Mouse (Mus musculus): ENCODE results near the gene Mrpl24. TPM values are rescaled to one million over a fixed set of nuclear protein-coding genes. Genes with fewer than 3 reads are reported as not detected.
A peak's percentile ranks its signal among the peaks of the same experiment; 100 is the strongest.
"Not testable (repeated sequence)": the region's sequence is repeated elsewhere in the genome, so short reads cannot be mapped to it uniquely, and the experiment has no call there.

The Mrpl24 gene
- polyA plus RNA-seq (2016; fragmentation: Nextera tagmentation; extraction: Ambion mirVana), result 72.9 and 79.0 TPM in 2 replicates

- Histone ChIP-seq H3K9me3 (replicated peaks) (no peaks in the 10 kb centered on the region), H3K4me2 (replicated peaks) (peak within 1 kb of the TSS; percentile 88), H3K36me3 (peaks cover 56% of the 10 kb centered on the region), H3K27ac (peak within 1 kb of the TSS; percentile 87), H3K4me3 (peak within 1 kb of the TSS; percentile 73), H3K4me1 (peaks cover 12% of the 10 kb centered on the region), H3K9ac (peak within 1 kb of the TSS; percentile 71), H3K27me3 (no peaks in the 10 kb centered on the region)
- under 1% methylated on average over 30 of the region's 30 CpGs for WGBS
- peak; percentile 82 for ATAC-seq (ENCODE audit: low FRiP score)
Observed at GRCm38 (mm10) chr3:87919336-87920108, at the start of gene Mrpl24. Gene Mrpl24 (plus strand): TSS chr3:87919506.

GRCm38 (mm10) chr3:87877730-87878129 lies 41.6 kb upstream of the Mrpl24 start:
- H3K27ac ChIP-seq, result no peak overlapping the region
- H3K27me3 ChIP-seq, result no peaks in the 10 kb centered on the region
- H3K36me3 ChIP-seq, result peaks cover 15% of the 10 kb centered on the region
- H3K4me3 ChIP-seq, result no peak overlapping the region
- ATAC-seq (ENCODE audit: low FRiP score), result no peak
- no peak overlapping the region for H3K9ac ChIP-seq
- H3K4me2 ChIP-seq (replicated peaks), result no peak overlapping the region
- no peaks in the 10 kb centered on the region for H3K9me3 ChIP-seq (replicated peaks)
- 0 out of 2 replicates have a peak, but pooled peaks cover 3% of the 10 kb centered on the region for H3K4me1 ChIP-seq
- whole genome bisulfite sequencing, result 97% methylated on average over 4 of the region's 4 CpGs

DNA sequence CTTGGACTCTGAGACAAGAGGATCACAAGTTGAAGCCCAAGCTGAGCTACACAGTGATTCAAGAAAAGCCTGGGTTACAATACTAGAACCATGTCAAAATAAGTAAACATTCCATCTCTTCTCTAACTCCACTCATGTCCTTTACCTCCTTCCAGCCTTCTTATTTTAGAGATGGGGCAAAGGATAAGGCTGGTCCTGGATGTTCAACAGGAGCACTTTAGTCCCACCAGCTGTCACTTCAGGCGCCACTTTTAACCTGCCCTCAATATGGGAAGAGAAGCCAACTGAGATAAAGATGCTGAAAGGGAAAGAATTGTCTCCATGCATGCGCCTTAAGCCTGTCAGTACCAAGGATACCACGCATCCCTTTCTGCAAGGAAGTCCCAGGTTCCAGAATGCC lies 35.0 kb upstream of the Mrpl24 start:
- Histone ChIP-seq H3K4me3 (peak overlapping the region; percentile 99), H3K27ac (no peak overlapping the region), H3K36me3 (peaks cover 10% of the 10 kb centered on the region), H3K4me1 (peaks cover 20% of the 10 kb centered on the region), H3K27me3 (no peaks in the 10 kb centered on the region), H3K9me3 (replicated peaks) (no peaks in the 10 kb centered on the region), H3K4me2 (replicated peaks) (peak overlapping the region; percentile 87), H3K9ac (peak overlapping the region; percentile 97)
- no peak for ATAC-seq (ENCODE audit: low FRiP score)
- WGBS, result 10% methylated on average over 3 of the region's 3 CpGs

DNA sequence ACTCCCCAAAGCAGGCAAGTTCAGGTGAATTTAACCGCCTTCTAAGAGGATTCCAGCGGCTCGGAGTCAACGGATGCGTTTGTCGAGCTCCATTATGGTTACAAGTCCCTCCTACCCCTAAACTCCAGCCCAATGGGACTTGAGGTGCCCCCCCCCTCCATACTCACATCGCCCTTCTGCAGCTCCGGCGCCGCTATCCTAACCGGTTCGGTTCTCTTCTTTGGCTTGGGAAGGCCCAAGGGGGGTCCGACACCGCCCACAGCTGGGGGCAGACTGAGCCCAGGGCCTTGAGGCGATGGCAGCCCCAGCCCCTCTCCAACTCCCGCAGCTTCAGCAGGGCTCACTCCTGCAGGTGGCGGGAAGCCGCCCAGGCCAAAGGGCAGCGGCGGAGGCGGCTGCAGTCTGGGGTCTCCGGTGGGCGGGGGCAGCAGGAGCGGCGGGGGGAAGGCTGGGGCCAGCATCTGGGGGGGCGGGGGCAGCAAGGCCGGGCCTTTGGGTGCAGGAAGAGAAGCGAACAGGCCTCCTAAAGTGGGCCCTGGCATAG lies 34.5 kb upstream of the Mrpl24 start:
- peak overlapping the region; percentile 87 for H3K4me2 ChIP-seq (replicated peaks)
- peaks cover 8% of the 10 kb centered on the region for H3K36me3 ChIP-seq
- no peaks in the 10 kb centered on the region for H3K9me3 ChIP-seq (replicated peaks)
- peak overlapping the region; percentile 97 for H3K9ac ChIP-seq
- peaks cover 20% of the 10 kb centered on the region for H3K4me1 ChIP-seq
- H3K4me3 ChIP-seq, result peak overlapping the region; percentile 99
- under 1% methylated on average over 24 of the region's 28 CpGs for WGBS
- peak overlapping the region; percentile 81 for H3K27ac ChIP-seq
- peak; percentile 17 for ATAC-seq (ENCODE audit: low FRiP score)
- no peaks in the 10 kb centered on the region for H3K27me3 ChIP-seq

- peak within 1 kb of the TSS; percentile 81 for H3K27ac ChIP-seq
- H3K27me3 ChIP-seq, result no peaks in the 10 kb centered on the region
- peak within 1 kb of the TSS; percentile 97 for H3K9ac ChIP-seq
- peak; percentile 99 for ATAC-seq (ENCODE audit: low FRiP score)
- H3K9me3 ChIP-seq (replicated peaks), result no peaks in the 10 kb centered on the region
- WGBS, result under 1% methylated on average over 33 of the region's 33 CpGs
- H3K4me1 ChIP-seq, result peaks cover 20% of the 10 kb centered on the region
- peak within 1 kb of the TSS; percentile 99 for H3K4me3 ChIP-seq
- H3K36me3 ChIP-seq, result peaks cover 3% of the 10 kb centered on the region
- H3K4me2 ChIP-seq (replicated peaks), result peak within 1 kb of the TSS; percentile 87
Observed at GRCm38 (mm10) chr3:87885281-87886003, 33.9 kb upstream of the Mrpl24 start, which contains the start of gene Prcc. Gene Prcc (minus strand): TSS chr3:87885608.

DNA sequence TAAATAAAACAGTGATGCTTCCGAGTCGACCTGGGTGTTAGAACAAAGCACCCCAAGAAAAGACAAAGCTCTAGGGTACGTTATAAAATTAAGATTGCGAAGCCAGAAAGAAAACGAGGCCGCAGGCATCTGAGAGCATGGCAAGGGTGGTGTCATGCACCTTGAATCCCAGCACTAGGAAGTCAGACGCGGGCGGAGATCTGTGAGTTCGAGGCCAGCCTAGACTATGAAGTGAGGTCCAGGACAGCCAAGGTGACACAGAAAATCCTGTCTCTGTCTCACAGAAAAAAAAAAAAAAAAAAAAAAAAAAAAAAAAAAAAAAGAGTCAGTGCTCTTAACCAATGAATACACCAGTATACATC lies 33.3 kb upstream of the Mrpl24 start:
- H3K27ac ChIP-seq, result no peak overlapping the region
- peaks cover 20% of the 10 kb centered on the region for H3K4me1 ChIP-seq
- H3K4me3 ChIP-seq, result peak overlapping the region; percentile 99
- WGBS, result 14% methylated on average over 10 of the region's 10 CpGs
- H3K9ac ChIP-seq, result 0 out of 2 replicates have a peak overlapping the region, but pooled peaks have one; percentile 35
- H3K36me3 ChIP-seq, result no peaks in the 10 kb centered on the region
- no peaks in the 10 kb centered on the region for H3K9me3 ChIP-seq (replicated peaks)
- H3K4me2 ChIP-seq (replicated peaks), result peak overlapping the region; percentile 48
- no peaks in the 10 kb centered on the region for H3K27me3 ChIP-seq
- peak; percentile 36; the same call in 1 of the 2 replicates for ATAC-seq (ENCODE audit: low FRiP score)

- Histone ChIP-seq H3K9me3 (replicated peaks) (no peaks in the 10 kb centered on the region), H3K27ac (no peak overlapping the region), H3K9ac (no peak overlapping the region), H3K36me3 (no peaks in the 10 kb centered on the region), H3K4me1 (peaks cover 20% of the 10 kb centered on the region), H3K27me3 (no peaks in the 10 kb centered on the region), H3K4me2 (replicated peaks) (peak overlapping the region; percentile 48), H3K4me3 (peak overlapping the region; percentile 99; the same call in 1 of the 2 replicates)
- no peak for ATAC-seq (ENCODE audit: low FRiP score)
- WGBS, result 86% methylated on average over 6 of the region's 6 CpGs
Observed at GRCm38 (mm10) chr3:87886416-87886815, 32.9 kb upstream of the Mrpl24 start.

DNA sequence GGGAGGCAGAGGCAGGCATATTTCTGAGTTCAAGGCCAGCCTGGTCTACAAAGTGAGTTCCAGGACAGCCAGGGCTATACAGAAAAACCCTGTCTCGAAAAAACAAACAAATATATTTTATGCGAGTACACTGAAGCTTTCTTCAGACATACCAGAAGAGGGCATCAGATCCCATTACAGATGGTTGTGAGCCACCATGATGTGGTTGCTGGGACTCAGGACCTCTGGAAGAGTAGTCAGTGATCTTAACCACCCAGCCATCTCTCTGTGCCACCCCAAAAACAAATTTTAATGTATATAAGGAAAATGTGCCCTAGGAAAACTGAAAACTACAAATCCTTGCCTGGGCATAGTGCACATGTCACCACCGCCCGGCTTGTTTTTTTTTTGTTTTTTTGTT lies 31.9 kb upstream of the Mrpl24 start:
- WGBS, result 82% methylated on average over 4 of the region's 4 CpGs
- H3K27ac ChIP-seq; H3K9me3 ChIP-seq (replicated peaks); H3K4me3 ChIP-seq; ATAC-seq (ENCODE audit: low FRiP score); H3K4me2 ChIP-seq (replicated peaks); H3K27me3 ChIP-seq; H3K9ac ChIP-seq; H3K36me3 ChIP-seq: not testable (repeated sequence)
- H3K4me1 ChIP-seq, result peaks cover 19% of the 10 kb centered on the region

GRCm38 (mm10) chr3:87891481-87891880 lies 27.8 kb upstream of the Mrpl24 start:
- Histone ChIP-seq H3K9me3 (replicated peaks) (no peaks in the 10 kb centered on the region), H3K9ac (no peak overlapping the region), H3K36me3 (no peaks in the 10 kb centered on the region), H3K27me3 (no peaks in the 10 kb centered on the region), H3K4me1 (no peaks in the 10 kb centered on the region), H3K27ac (no peak overlapping the region), H3K4me2 (replicated peaks) (no peak overlapping the region), H3K4me3 (no peak overlapping the region)
- 51% methylated on average over 3 of the region's 3 CpGs for WGBS
- ATAC-seq (ENCODE audit: low FRiP score), result no peak

DNA sequence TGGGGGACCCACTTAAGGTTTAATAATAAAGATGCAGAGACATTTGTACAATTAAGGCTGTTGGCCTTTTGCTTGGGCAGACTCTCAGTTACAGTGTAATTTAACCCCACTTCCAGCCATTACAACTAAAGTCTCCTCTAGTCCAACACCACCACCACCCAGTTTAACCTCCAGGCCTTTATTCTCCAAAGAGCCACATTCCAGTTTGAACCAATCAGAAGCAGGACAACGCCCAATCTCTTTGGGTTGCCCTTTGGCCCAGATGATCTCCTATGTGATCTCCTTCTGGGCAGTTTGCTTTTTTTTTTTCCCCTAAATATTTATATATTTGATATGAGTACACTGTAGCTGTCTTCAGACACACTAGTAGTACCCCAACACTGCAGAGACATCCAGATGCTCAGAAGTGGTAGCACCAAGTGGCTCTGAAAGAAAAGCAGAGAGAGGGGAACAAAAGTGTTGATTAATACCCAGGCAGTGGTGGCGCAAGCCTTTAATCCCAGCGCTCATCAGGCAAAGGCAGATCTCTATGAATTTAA lies 25.9 kb upstream of the Mrpl24 start:
- H3K27ac ChIP-seq, result no peak overlapping the region
- no peaks in the 10 kb centered on the region for H3K9me3 ChIP-seq (replicated peaks)
- ATAC-seq (ENCODE audit: low FRiP score), result no peak
- no peak overlapping the region for H3K4me2 ChIP-seq (replicated peaks)
- H3K36me3 ChIP-seq, result no peaks in the 10 kb centered on the region
- no peak overlapping the region for H3K9ac ChIP-seq
- H3K4me1 ChIP-seq, result no peaks in the 10 kb centered on the region
- 77% methylated on average over 3 of the region's 3 CpGs for WGBS
- H3K27me3 ChIP-seq, result no peaks in the 10 kb centered on the region
- H3K4me3 ChIP-seq, result no peak overlapping the region

- 73% methylated on average over 3 of the region's 3 CpGs for WGBS
- H3K4me1 ChIP-seq, result no peaks in the 10 kb centered on the region
Observed at GRCm38 (mm10) chr3:87899266-87899665, 20.0 kb upstream of the Mrpl24 start.

GRCm38 (mm10) chr3:87899776-87900175 lies 19.5 kb upstream of the Mrpl24 start:
- Histone ChIP-seq H3K4me2 (replicated peaks) (no peak overlapping the region), H3K4me1 (no peaks in the 10 kb centered on the region), H3K27me3 (no peaks in the 10 kb centered on the region), H3K27ac (no peak overlapping the region), H3K36me3 (no peaks in the 10 kb centered on the region), H3K9ac (no peak overlapping the region), H3K9me3 (replicated peaks) (no peaks in the 10 kb centered on the region), H3K4me3 (no peak overlapping the region)
- 83% methylated on average over 3 of the region's 3 CpGs for WGBS
- ATAC-seq (ENCODE audit: low FRiP score), result no peak

More at GRCm38 (mm10) chr3:87899266-87899665, 20.0 kb upstream of the Mrpl24 start:
- Histone ChIP-seq H3K4me2 (replicated peaks) (no peak overlapping the region), H3K9ac (no peak overlapping the region), H3K27ac (no peak overlapping the region), H3K9me3 (replicated peaks) (no peaks in the 10 kb centered on the region), H3K36me3 (no peaks in the 10 kb centered on the region), H3K4me3 (no peak overlapping the region), H3K27me3 (no peaks in the 10 kb centered on the region)
- ATAC-seq (ENCODE audit: low FRiP score), result no peak

All from hindbrain, embryonic 12.5 days (tissue).